Mouse (Mus musculus) B cell, adult 67 days (primary cell): ENCODE results near the gene Dach1. TPM values are rescaled to one million over a fixed set of nuclear protein-coding genes. Genes with fewer than 3 reads are reported as not detected.

Source experiments
- total RNA-seq, 2 experiments: library from RNA; stranded (reverse); gene quantifications; 4 replicates each; pipeline ENCODE4 v1.2.4; 2023

Dach1 gene
- under 1 TPM in 1 of 2 experiments, not detected in 1; 0.21 TPM for total RNA-seq

DNA sequence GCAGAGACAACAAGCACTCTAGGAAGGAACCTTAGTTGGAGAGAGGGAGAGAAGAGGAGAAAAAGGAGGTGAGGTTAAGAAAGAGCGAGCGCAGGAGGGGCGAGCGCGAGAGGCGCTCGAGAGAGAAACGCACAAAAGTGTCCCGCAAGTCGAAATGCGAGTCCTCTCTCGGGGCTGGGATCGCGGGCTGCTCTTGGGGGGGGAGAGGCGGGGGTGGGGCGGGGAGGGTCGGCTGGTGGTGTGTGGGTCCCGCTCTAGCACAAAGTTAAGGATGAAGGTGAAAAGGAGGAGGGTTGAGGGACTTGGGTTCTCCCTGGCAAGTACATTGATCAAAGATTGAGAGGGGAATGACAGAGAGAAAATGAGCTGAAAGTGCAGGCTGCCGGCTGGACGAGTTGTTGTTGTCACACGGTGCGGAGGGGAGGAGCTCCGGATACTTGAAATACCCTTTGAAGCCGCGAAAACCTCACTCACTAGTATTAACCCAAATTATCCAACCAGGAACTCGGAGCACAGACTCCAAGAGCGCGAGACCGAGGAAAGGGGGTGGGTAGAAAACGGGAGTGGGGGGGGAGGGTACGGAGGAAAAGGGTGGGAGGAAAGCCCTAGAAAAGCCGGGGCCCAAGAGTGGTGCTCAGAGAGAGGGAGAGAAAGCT, at the start of gene Dach1:
Dach1 (minus strand) TSS at position 345 of the 656 bp plus-strand sequence.

